8 mouse cellular contexts compared by ENCODE assay signal in the genomic region with DNA sequence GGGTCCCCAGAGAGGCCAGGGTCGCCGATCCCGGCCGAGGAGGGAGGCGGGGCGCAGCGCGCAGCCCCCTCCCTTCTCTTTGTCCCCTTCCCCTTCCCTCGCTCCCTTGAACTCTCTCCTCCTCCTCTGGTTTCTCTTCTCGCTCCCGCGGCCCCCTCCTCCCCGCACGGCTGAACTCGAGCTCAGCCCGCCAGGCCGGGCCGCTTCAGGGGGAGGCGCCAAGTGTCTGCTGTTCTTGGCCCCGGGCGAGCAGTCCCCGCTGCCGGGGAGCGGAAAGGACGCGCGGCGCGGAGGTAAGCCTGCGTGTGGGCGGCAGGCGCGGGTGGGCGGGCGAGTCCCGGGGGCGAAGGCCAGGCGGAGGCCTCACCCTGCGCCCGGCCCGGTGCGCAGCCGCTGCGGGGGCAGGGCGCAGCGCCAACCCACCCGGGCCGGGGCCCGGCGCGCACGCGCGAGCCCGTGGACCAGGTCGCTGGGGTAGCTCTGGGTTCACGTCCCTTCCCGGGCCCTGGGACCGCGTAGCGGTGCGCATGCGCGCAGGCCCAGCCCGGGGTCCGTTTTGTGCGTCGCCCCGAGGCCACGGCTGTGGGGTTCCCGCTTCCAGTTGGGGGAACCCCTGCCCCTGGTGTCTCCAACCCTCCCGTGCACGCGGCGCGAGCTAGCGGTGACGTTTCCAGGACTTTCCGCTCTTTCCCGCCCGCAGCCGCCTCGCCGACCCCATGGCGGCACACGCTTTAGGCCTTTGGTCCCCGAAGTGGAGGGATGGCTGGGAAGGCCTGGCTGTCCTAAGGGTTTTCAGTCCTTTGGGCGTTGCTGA. TPM values are rescaled to one million over a fixed set of nuclear protein-coding genes. Genes with fewer than 3 reads are reported as not detected.
DNase-seq lines count a peak whose midpoint lies in the region; ATAC-seq and TF ChIP-seq lines count a peak whose summit lies in the region.

No protein-coding gene starts in this region.

- H3K9ac ChIP-seq in heart, embryonic 15.5 days = peak overlapping the region; percentile 87
- H3K9ac ChIP-seq in liver, embryonic 15.5 days = peak overlapping the region; percentile 76
- H3K9ac ChIP-seq in neural tube, embryonic 11.5 days (ENCODE audit: low read length) = peak overlapping the region; percentile 99
- peak overlapping the region; percentile 92 for H3K9ac ChIP-seq in stomach, embryonic 16.5 days (ENCODE audit: low read length)

- no peak for TF ChIP-seq CTCF in brain, embryonic 14.5 days (IDR thresholded peaks at IDR 0.05; ENCODE audit: borderline replicate concordance, extremely low read depth, insufficient read depth, insufficient read length)

- H3K27me3 ChIP-seq in forebrain, embryonic 10.5 days (ENCODE audit: poor library complexity, severe bottlenecking) = no peaks in the 10 kb centered on the region
- no peaks in the 10 kb centered on the region for H3K27me3 ChIP-seq in heart, embryonic 15.5 days
- H3K27me3 ChIP-seq in liver, embryonic 15.5 days = 0 out of 2 replicates have a peak, but pooled peaks cover 3% of the 10 kb centered on the region
- H3K27me3 ChIP-seq in neural tube, embryonic 11.5 days (ENCODE audit: control insufficient read depth, insufficient read depth, low read length) = no peaks in the 10 kb centered on the region
- no peaks in the 10 kb centered on the region for H3K27me3 ChIP-seq in stomach, embryonic 16.5 days (ENCODE audit: control insufficient read depth, insufficient read depth, low read length)

- H3K4me3 ChIP-seq in forebrain, embryonic 10.5 days = peak overlapping the region; percentile 71
- peak overlapping the region; percentile 79 for H3K4me3 ChIP-seq in heart, embryonic 15.5 days
- H3K4me3 ChIP-seq in liver, embryonic 15.5 days (replicated peaks) = peak overlapping the region; percentile 72
- peak overlapping the region; percentile 80 for H3K4me3 ChIP-seq in neural tube, embryonic 11.5 days (ENCODE audit: low read depth, low read length)
- peak overlapping the region; percentile 80 for H3K4me3 ChIP-seq in stomach, embryonic 16.5 days (replicated peaks; ENCODE audit: low read length)

- H3K27ac ChIP-seq in forebrain, embryonic 10.5 days = peak overlapping the region; percentile 99
- peak overlapping the region; percentile 98 for H3K27ac ChIP-seq in heart, embryonic 15.5 days
- peak overlapping the region; percentile 86 for H3K27ac ChIP-seq in liver, embryonic 15.5 days (replicated peaks)
- peak overlapping the region; percentile 99 for H3K27ac ChIP-seq in neural tube, embryonic 11.5 days (ENCODE audit: low read depth, low read length)
- H3K27ac ChIP-seq in stomach, embryonic 16.5 days (ENCODE audit: low read length) = peak overlapping the region; percentile 99

- peak; percentile 91 for DNase-seq in CD4-positive, CD25-positive, alpha-beta regulatory T cell, adult 2 months (ENCODE audit: low read depth, low spot score)
- peak; percentile 91 for DNase-seq in brain, embryonic 14.5 days (ENCODE audit: low read depth)
- DNase-seq in forebrain, embryonic 10.5 days (ENCODE audit: extremely low spot score, low spot score) = peak; percentile 86
- peak; percentile 93 for DNase-seq in kidney, postnatal 14 days
- DNase-seq in neural tube, embryonic 11.5 days (ENCODE audit: low spot score) = peak; percentile 89

- WGBS in forebrain, embryonic 10.5 days = under 1% methylated on average over 85 of the region's 88 CpGs
- WGBS in heart, embryonic 15.5 days = under 1% methylated on average over 83 of the region's 88 CpGs
- under 1% methylated on average over 73 of the region's 88 CpGs for WGBS in liver, embryonic 15.5 days (ENCODE audit: insufficient replicate concordance)
- WGBS in neural tube, embryonic 11.5 days = under 1% methylated on average over 84 of the region's 88 CpGs
- 0% methylated on average over 84 of the region's 88 CpGs for WGBS in stomach, embryonic 16.5 days

- H3K9me3 ChIP-seq in forebrain, embryonic 10.5 days = 0 out of 2 replicates have a peak, but pooled peaks cover 2% of the 10 kb centered on the region
- no peaks in the 10 kb centered on the region for H3K9me3 ChIP-seq in heart, embryonic 15.5 days (replicated peaks)
- no peaks in the 10 kb centered on the region for H3K9me3 ChIP-seq in liver, embryonic 15.5 days (replicated peaks)
- no peaks in the 10 kb centered on the region for H3K9me3 ChIP-seq in neural tube, embryonic 11.5 days (ENCODE audit: control insufficient read depth, low read length)
- no peaks in the 10 kb centered on the region for H3K9me3 ChIP-seq in stomach, embryonic 16.5 days (replicated peaks; ENCODE audit: control insufficient read depth, low read length)

- peaks cover 52% of the 10 kb centered on the region for H3K4me1 ChIP-seq in forebrain, embryonic 10.5 days
- H3K4me1 ChIP-seq in heart, embryonic 15.5 days (replicated peaks) = peaks cover 13% of the 10 kb centered on the region
- peaks cover 21% of the 10 kb centered on the region for H3K4me1 ChIP-seq in liver, embryonic 15.5 days (replicated peaks)
- H3K4me1 ChIP-seq in neural tube, embryonic 11.5 days (ENCODE audit: control insufficient read depth, insufficient read depth, low read length) = peaks cover 8% of the 10 kb centered on the region; the same call in 1 of the 2 replicates
- H3K4me1 ChIP-seq in stomach, embryonic 16.5 days (ENCODE audit: control insufficient read depth, insufficient read depth, low read length) = peaks cover 16% of the 10 kb centered on the region; the same call in 1 of the 2 replicates

- H3K36me3 ChIP-seq in forebrain, embryonic 10.5 days (replicated peaks) = peaks cover 29% of the 10 kb centered on the region
- peaks cover 4% of the 10 kb centered on the region; the same call in 1 of the 2 replicates for H3K36me3 ChIP-seq in heart, embryonic 15.5 days
- H3K36me3 ChIP-seq in liver, embryonic 15.5 days (replicated peaks) = no peaks in the 10 kb centered on the region
- no peaks in the 10 kb centered on the region for H3K36me3 ChIP-seq in neural tube, embryonic 11.5 days (ENCODE audit: control insufficient read depth, insufficient read depth, low read length)
- no peaks in the 10 kb centered on the region for H3K36me3 ChIP-seq in stomach, embryonic 16.5 days (ENCODE audit: control insufficient read depth, insufficient read depth, low read length)

- H3K4me2 ChIP-seq in heart, embryonic 15.5 days = peak overlapping the region; percentile 74
- peak overlapping the region; percentile 88 for H3K4me2 ChIP-seq in liver, embryonic 15.5 days
- peak overlapping the region; percentile 77 for H3K4me2 ChIP-seq in neural tube, embryonic 11.5 days (ENCODE audit: low read depth)
- H3K4me2 ChIP-seq in stomach, embryonic 16.5 days (ENCODE audit: low read depth, low read length) = peak overlapping the region; percentile 72

- TF ChIP-seq POLR2A in brain, embryonic 14.5 days (IDR thresholded peaks at IDR 0.05; ENCODE audit: borderline replicate concordance, extremely low read depth, insufficient read depth, insufficient read length, poor library complexity, severe bottlenecking) = peak; percentile 60

- peak; percentile 93 for ATAC-seq in heart, embryonic 15.5 days (replicated peaks; ENCODE audit: insufficient number of reproducible peaks, insufficient read depth, low FRiP score, low read depth)
- ATAC-seq in liver, embryonic 15.5 days (ENCODE audit: insufficient read depth) = peak; percentile 88
- peak; percentile 93 for ATAC-seq in neural tube, embryonic 11.5 days (ENCODE audit: insufficient read depth, low FRiP score, low TSS enrichment)
- peak; percentile 92 for ATAC-seq in stomach, embryonic 16.5 days (ENCODE audit: insufficient read depth, low FRiP score)

RNA-seq across cellular contexts. Expression of a gene that starts 20.3 kb away (rescaled TPM):
- polyA plus RNA-seq in brain, embryonic 14.5 days (2012; rRNA removed) = 58.8 and 69.3 TPM in 2 replicates
- 165 and 168 TPM in 2 replicates for polyA plus RNA-seq in forebrain, embryonic 10.5 days (2016; fragmentation: Nextera tagmentation; extraction: Ambion mirVana)
- 62.0 and 68.1 TPM in 2 replicates for polyA plus RNA-seq in heart, embryonic 15.5 days (2015; fragmentation: Nextera tagmentation; extraction: Ambion mirVana)
- 16.6 and 18.9 TPM in 2 replicates for polyA plus RNA-seq in liver, embryonic 15.5 days (2015; fragmentation: Nextera tagmentation; extraction: Ambion mirVana)
- polyA plus RNA-seq in neural tube, embryonic 11.5 days (2014; fragmentation: Nextera tagmentation; extraction: Ambion mirVana) = 156 and 167 TPM in 2 replicates
- 69.4 and 75.9 TPM in 2 replicates for polyA plus RNA-seq in stomach, embryonic 16.5 days (2015; fragmentation: Nextera tagmentation; extraction: Ambion mirVana)

Comparison
In these comparisons a context has a peak if more than half of its experiments do, and no peak if none do; other contexts are left out.
1. Peak in every context shown above with its lines: DNase-seq, ATAC-seq, H3K4me3 ChIP-seq and H3K27ac ChIP-seq.